Mouse (Mus musculus) midbrain, embryonic 16.5 days (tissue): Measurements from ENCODE around the gene Abca1. TPM values are rescaled to one million over a fixed set of nuclear protein-coding genes. Genes with fewer than 3 reads are reported as not detected.

Experiments used
- ATAC-seq: fragments of 200-750 bp; cut with Nextera tagmentation; 2 replicates; pipeline ENCODE4 v1.8.0; 2017; ENCODE audit warnings: moderate TSS enrichment
- H3K27ac ChIP-seq: fragments of 300-500 bp; sonication (generic); 2 replicates; pipeline ENCODE4 v1.5.1; 2014; ENCODE audit warnings: mild to moderate bottlenecking, low read length, mixed read lengths
- H3K27me3 ChIP-seq: fragments of 300-500 bp; sonication (generic); 2 replicates; pipeline ENCODE4 v1.6.1; 2014; ENCODE audit warnings: low read depth, low read length, mixed read lengths; ENCODE audit not compliant: control insufficient read depth, insufficient read depth
- H3K36me3 ChIP-seq: fragments of 300-500 bp; sonication (generic); 2 replicates; pipeline ENCODE4 v1.6.1; 2014; ENCODE audit warnings: mild to moderate bottlenecking, low read length, moderate library complexity, mixed read lengths; ENCODE audit not compliant: control insufficient read depth, insufficient read depth
- H3K4me1 ChIP-seq: fragments of 300-500 bp; sonication (generic); 2 replicates; pipeline ENCODE4 v1.6.1; 2014; ENCODE audit warnings: mild to moderate bottlenecking, low read length, mixed read lengths; ENCODE audit not compliant: control insufficient read depth, insufficient read depth
- H3K4me2 ChIP-seq: fragments of 300-500 bp; sonication (generic); 2 replicates; pipeline ENCODE4 v1.6.1; 2014; ENCODE audit warnings: mild to moderate bottlenecking, low read length, mixed read lengths
- H3K4me3 ChIP-seq: fragments of 300-500 bp; sonication (generic); 2 replicates; pipeline ENCODE4 v1.5.1; 2014; ENCODE audit warnings: low read depth, mild to moderate bottlenecking, low read length, moderate library complexity, mixed read lengths
- H3K9ac ChIP-seq: fragments of 300-500 bp; sonication (generic); 2 replicates; pipeline ENCODE4 v1.6.1; 2014; ENCODE audit warnings: low read depth, low read length, mixed read lengths
- H3K9me3 ChIP-seq: fragments of 300-500 bp; sonication (generic); replicated peaks from 2 replicates; pipeline ENCODE4 v1.6.1; 2014; ENCODE audit warnings: mild to moderate bottlenecking, low read length, mixed read lengths; ENCODE audit not compliant: control insufficient read depth, poor library complexity, severe bottlenecking
- WGBS: fragments of 180-500 bp; shearing (Covaris S2); extraction: QIAGEN DNeasy Blood & Tissue Kit; methylation state at CpG from one replicate; pipeline ENCODE4 v1.1.7; 2014; 5-methylcytosine and 5-hydroxymethylcytosine counted together
- polyA plus RNA-seq: library from polyadenylated mRNA; unstranded; fragments of >200 nt; fragmentation: Nextera tagmentation; extraction: Ambion mirVana; gene quantifications from 2 replicates; pipeline ENCODE4 v1.2.1, GENCODE M21; 2015

The Abca1 gene
- polyA plus RNA-seq, 1 experiment from 2014 or later: 9.9 TPM

GRCm38 (mm10) chr4:53080290-53080689 is 79.4 kb downstream of the Abca1 start:
- Histone ChIP-seq H3K4me1 (no peaks in the 10 kb centered on the region), H3K9ac (no peak overlapping the region), H3K4me3 (no peak overlapping the region), H3K27ac (no peak overlapping the region), H3K27me3 (no peaks in the 10 kb centered on the region), H3K36me3 (no peaks in the 10 kb centered on the region), H3K9me3 (no peaks in the 10 kb centered on the region), H3K4me2 (no peak overlapping the region)
- 89% methylated on average over 3 of the region's 3 CpGs for WGBS
- ATAC-seq: no peak

- Histone ChIP-seq H3K27ac (no peak overlapping the region), H3K4me1 (no peaks in the 10 kb centered on the region), H3K36me3 (no peaks in the 10 kb centered on the region), H3K4me3 (no peak overlapping the region), H3K27me3 (no peaks in the 10 kb centered on the region), H3K9ac (no peak overlapping the region), H3K9me3 (no peaks in the 10 kb centered on the region), H3K4me2 (no peak overlapping the region)
- no peak for ATAC-seq
- 67% methylated on average over 2 of the region's 2 CpGs for WGBS
Measured at GRCm38 (mm10) chr4:53078793-53079310, 80.8 kb downstream of the Abca1 start.

GRCm38 (mm10) chr4:53076788-53077350 is 82.8 kb downstream of the Abca1 start:
- ATAC-seq: no peak
- Histone ChIP-seq H3K4me1 (no peaks in the 10 kb centered on the region), H3K9me3 (no peaks in the 10 kb centered on the region), H3K27ac (no peak overlapping the region), H3K27me3 (no peaks in the 10 kb centered on the region), H3K36me3 (no peaks in the 10 kb centered on the region), H3K4me3 (no peak overlapping the region), H3K9ac (no peak overlapping the region), H3K4me2 (no peak overlapping the region)
- WGBS: 94% methylated on average over 4 of the region's 4 CpGs

- Histone ChIP-seq H3K4me3 (no peak overlapping the region), H3K27me3 (no peaks in the 10 kb centered on the region), H3K27ac (no peak overlapping the region), H3K36me3 (no peaks in the 10 kb centered on the region), H3K9me3 (no peaks in the 10 kb centered on the region), H3K4me2 (no peak overlapping the region), H3K9ac (no peak overlapping the region), H3K4me1 (no peaks in the 10 kb centered on the region)
- no peak for ATAC-seq
- WGBS: 92% methylated on average over 7 of the region's 7 CpGs
Measured at GRCm38 (mm10) chr4:53073025-53073424, 86.7 kb downstream of the Abca1 start.

- Histone ChIP-seq H3K27me3 (no peaks in the 10 kb centered on the region), H3K27ac (no peak overlapping the region), H3K36me3 (peaks cover 10% of the 10 kb centered on the region; the same call in 1 of the 2 replicates), H3K4me3 (no peak overlapping the region), H3K4me1 (no peaks in the 10 kb centered on the region), H3K4me2 (no peak overlapping the region), H3K9ac (no peak overlapping the region), H3K9me3 (no peaks in the 10 kb centered on the region)
- WGBS: 85% methylated on average over 7 of the region's 7 CpGs
- no peak for ATAC-seq
Measured at GRCm38 (mm10) chr4:53062301-53063008, 97.2 kb downstream of the Abca1 start.

GRCm38 (mm10) chr4:53046238-53047022 is 113.3 kb downstream of the Abca1 start:
- H3K9me3 ChIP-seq: no peaks in the 10 kb centered on the region
- H3K36me3 ChIP-seq: no peaks in the 10 kb centered on the region
- no peak overlapping the region for H3K27ac ChIP-seq

GRCm38 (mm10) chr4:53045807-53046206 is 113.9 kb downstream of the Abca1 start:
- Histone ChIP-seq H3K4me1 (no peaks in the 10 kb centered on the region), H3K27ac (no peak overlapping the region), H3K4me3 (no peak overlapping the region), H3K36me3 (no peaks in the 10 kb centered on the region), H3K27me3 (no peaks in the 10 kb centered on the region), H3K9me3 (no peaks in the 10 kb centered on the region), H3K4me2 (no peak overlapping the region), H3K9ac (no peak overlapping the region)
- WGBS: 82% methylated on average over 7 of the region's 7 CpGs
- ATAC-seq: no peak

More at GRCm38 (mm10) chr4:53046238-53047022, 113.3 kb downstream of the Abca1 start:
- Histone ChIP-seq H3K27me3 (no peaks in the 10 kb centered on the region), H3K4me2 (no peak overlapping the region), H3K4me1 (no peaks in the 10 kb centered on the region), H3K9ac (no peak overlapping the region), H3K4me3 (no peak overlapping the region)
- peak; percentile 70; the same call in 1 of the 2 replicates for ATAC-seq
- 44% methylated on average over 9 of the region's 9 CpGs for WGBS

- no peaks in the 10 kb centered on the region for H3K4me1 ChIP-seq
- no peak overlapping the region for H3K9ac ChIP-seq
- H3K36me3 ChIP-seq: no peaks in the 10 kb centered on the region
- WGBS: 89% methylated on average over 8 of the region's 8 CpGs
- H3K27ac ChIP-seq: no peak overlapping the region
- no peaks in the 10 kb centered on the region for H3K27me3 ChIP-seq
- H3K9me3 ChIP-seq: no peaks in the 10 kb centered on the region
- no peak for ATAC-seq
- no peak overlapping the region for H3K4me2 ChIP-seq
- no peak overlapping the region for H3K4me3 ChIP-seq
Measured at GRCm38 (mm10) chr4:53043819-53044218, 115.9 kb downstream of the Abca1 start.
